Mouse (Mus musculus): ENCODE measurements around the gene Gnb5.

DNA sequence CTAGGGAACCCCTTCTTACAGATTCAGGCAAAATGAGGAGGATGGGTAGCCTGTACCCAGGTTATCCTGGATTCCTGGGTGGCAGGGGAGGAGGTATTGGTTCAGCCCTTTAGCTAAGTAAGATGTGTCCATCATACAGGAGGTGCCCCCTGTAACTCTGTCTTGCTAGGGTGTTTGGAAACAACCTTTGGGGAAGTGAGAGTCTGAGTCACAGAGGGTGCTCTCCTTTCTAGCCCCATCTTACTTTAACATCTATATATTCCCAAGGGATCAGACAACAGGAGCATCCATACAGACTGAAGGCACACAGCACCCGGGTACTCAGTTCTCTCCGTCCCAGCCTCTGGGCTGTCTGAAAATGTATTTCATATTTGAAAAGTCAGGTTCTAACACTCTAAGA lies 23.9 kb upstream of the Gnb5 start:
- TF ChIP-seq GATA1 (IDR thresholded peaks at IDR 0.05; ENCODE audit: borderline replicate concordance, low read length) (no peak), FLI1 (IDR thresholded peaks at IDR 0.05; ENCODE audit: low read length) (no peak)

Measured in megakaryocyte, embryonic 14.5 days (primary cell).